Mouse (Mus musculus): Measurements from ENCODE around the gene Aes. TPM values are rescaled to one million over a fixed set of nuclear protein-coding genes. Genes with fewer than 3 reads are reported as not detected.

Aes gene
- 983 and 1,070 TPM in 2 replicates for total RNA-seq (2021)
- long read RNA-seq, transcript Aes-207 (6 exons, 1,410 nt), result minor isoform, 5 of 653 reads
- long read RNA-seq, transcript Aes-201 (7 exons, 1,411 nt), result major isoform, 476 of 653 reads
- long read RNA-seq, partial matches to known transcripts, result 4 of 653 reads
- long read RNA-seq, other reads (novel, unspliced or antisense), result 162 of 653 reads

DNA sequence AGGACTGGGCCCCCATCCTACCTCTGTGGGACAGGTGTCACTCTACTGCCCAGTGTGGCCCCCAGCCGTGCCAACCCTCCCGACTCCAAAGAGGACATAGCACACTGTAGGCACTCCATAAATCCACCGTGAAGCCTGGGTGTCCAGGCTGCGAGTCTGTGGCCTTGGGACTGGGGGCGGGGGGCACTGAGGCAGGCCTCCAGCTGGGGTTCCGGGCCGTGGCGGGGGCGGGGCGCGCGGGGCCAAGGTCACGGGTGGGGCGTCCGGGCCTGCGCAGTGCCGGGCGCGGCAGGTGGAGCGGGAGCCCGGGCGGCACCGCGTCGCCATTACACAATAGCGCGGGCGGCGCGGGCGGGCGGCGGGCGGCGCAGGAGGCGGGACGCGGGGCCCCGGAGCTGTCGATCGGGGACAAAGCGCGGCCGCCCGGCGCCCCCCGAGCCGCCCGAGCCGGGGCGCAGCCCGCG is at the start of gene Aes:
Gene Aes, plus strand, starts transcription at position 326 of the 464 bp plus-strand sequence.
- peak; percentile 97 for DNase-seq

DNA sequence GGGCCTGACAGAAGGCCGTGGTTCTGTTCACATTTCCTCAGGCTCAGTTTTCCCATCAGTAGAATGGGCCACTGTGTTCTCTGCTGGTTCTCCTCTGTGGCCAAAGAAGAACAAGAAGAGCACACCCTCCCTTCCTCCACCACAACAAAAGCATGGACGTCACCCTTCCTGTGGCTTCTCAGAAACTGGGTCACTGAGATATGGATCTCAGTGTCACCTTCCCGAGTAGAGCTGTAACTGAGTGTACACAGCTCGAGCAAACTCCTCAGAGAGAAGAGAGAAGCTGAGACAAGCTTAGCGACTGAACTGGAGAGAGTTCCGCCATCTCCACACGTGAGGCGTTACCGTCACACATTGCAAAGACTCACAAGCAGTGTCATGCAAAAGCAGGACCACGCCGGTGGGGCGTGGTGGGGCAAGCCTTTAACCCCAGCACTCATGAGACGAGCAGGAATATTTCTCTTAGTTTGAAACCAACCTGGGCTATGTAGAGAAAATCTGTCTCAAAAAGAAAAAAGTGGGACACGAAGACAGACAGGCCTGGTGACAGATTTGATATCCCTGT is 49.0 kb upstream of the Aes start:
- DNase-seq, result no peak

DNA sequence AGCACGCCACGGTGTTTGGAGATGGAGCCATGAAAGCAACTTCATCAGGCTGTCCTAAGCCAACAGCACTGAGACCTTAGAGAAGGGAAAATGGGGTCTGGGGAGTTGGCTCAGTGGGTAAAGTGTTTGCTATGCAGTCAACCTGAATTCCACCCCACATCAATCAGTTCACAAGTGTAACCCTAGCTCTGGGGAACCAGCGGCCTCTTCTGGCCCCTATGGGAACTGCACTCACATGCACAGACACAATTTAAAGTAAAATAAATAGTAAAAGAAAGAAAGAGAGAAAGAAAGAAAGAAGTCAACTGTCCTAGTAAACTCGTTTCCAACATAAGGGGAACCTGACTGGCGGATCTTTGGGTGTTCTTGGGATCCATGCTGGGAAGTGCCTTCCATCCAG is 45.5 kb upstream of the Aes start:
- DNase-seq, result no peak

DNA sequence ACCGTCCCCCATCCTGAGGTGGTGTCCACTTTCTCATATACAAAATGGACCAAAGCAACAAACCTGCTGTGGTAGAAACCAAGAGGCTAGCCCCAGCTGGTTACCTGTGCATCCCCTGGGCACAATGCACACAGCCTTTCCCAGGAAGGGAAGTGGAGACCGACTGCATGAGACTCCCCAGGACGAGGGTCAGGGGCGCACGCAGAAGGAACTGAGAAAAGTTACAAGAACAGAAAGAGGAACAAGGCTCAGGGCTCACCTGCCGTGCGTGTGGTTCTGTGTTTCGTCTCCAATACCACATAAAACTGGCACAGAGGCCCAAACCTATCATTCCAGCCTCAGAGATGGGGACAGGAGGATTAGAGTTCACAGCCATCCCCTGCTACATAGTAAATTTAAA is 42.1 kb upstream of the Aes start:
- DNase-seq, result no peak

DNA sequence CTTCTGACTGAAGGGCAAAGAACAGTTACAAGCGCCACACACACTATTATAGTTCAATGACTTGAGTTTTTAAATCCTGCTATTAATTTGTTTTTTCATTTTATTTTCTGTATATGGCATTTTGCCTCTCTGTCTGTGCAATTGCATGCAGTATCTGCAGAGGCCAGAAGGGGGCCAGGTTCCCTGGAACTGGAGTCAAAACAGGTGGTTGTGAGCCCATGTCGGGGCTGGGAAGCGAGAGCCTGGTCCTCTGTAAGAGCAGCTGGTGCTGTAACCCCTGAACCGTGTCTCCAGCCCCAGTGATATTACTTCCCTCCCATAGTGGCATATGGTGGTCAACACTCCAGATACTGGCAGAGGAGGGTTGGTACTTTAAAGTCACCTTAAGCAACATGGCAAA is 40.7 kb upstream of the Aes start:
- peak; percentile 76 for DNase-seq

DNA sequence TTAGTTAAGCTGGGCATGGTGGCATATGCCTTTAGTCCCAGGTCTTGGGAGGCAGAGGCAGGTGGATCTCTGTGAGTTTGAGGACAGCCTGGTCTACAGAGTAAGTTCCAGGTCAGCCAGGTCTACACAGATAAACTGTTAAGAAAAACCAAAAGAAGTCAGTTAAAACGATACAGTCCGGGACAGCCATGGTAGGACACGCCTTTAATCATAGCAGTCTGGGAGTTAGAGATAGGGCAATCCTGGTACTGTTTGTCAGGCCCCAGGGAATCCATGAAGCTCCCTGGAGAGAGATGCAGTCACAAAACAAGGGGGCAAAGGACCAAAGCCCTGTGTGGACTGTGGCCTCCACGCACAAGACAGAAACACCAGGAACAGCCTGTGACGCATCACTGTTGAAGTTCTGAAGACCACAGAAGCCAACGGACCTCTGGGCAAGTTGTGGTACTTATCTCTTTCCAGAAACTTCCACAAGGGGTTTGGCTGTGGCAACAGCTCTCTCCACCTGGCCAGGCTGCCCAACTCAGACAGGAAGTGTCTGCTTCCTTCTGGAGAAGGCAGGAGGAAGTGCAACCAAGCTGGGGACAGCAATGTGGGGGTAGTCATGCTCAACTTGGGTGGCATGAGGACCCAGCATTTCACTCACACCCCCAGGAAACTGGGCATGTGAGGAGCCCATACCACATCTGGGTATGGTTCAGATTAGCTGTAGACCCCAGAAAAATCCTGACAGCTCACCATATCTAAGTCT is 39.9 kb upstream of the Aes start:
- DNase-seq, result no peak

DNA sequence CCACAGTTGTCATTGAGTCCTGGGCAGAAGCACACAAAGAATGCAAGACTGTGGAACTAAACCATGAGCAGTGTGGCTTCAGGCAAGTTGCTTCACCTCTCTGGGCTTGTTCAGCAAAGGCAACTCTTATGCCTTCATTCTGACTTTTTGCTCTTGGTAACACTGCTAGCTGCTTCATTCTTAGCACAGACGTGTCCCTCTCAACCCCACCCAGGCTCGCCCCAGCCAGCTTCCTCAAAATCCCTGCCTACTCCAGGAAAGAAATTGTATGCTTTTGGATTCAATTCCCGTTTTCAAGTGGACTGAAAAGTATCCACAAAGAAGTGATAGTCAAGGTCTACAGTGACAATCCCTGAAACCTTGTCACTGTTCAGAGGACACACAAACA is 39.3 kb upstream of the Aes start:
- DNase-seq, result no peak

DNA sequence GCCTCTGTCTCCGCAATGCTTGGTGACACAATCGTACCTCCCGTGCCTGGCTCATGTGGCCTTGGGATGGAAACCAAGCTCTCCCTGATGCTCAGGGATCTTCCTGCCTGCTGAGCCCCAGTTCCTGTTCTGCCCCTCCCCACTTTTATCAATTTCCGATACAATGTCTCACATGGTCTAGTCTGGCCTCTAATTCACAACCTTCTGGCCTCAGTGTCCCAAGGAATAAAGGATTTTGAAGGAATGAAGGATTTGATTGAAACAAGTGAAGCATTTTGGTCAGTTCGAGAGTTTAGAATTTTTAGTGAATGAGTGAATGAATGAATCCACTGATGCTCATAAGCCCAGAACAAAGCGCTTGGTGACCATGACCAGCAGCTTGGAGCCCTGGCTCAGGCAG is 36.1 kb upstream of the Aes start:
- DNase-seq, result no peak

DNA sequence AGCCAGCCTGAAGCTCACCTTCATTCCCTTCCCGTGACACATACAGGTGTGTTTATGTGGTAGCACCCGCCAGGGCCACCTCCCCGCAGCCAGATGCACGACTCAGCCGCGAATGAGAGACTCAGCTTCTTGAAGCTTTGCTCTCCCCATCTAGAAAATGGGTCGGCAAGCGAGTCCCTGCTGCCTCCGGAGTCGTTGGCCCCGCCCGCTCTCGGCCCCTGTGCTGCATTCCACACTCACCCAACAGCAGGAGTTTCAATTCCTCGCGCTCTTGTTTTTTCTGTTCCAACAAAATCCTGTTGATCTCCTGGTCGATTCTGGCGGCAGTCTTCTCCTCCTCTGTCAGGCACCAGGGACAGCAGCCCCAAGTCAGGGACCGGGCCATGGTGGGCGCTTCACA is 35.7 kb upstream of the Aes start:
- no peak for DNase-seq

DNA sequence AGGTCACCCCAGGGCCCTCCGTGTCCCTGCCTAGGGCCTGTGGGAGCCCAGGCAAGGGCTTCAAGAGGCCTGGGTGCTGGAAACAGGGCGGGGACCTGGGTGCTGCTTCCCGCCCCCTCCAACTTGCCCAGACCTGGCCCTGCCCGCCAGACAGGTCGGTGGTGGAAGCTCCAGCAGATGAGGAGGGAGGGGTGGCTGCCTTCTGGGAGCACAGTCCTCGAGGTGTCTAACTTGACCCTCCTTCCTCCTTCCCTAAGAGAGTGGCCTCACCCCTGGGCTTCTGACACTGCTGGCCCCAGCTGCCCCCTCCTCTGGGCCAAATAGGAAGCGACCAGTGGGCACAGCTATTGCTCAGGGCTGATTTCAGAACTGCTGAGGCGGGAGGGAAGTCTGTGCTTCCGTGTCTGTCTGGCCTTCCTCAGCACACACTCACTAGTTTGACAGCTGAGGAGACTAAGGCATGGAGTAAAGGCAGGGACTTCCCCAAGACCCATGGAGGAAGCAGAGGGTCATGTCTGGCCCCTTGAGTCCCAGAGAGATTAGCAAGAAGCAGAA is 35.2 kb upstream of the Aes start, which contains the start of gene Gna15:
Gene Gna15, minus strand, starts transcription at position 175 of the 555 bp plus-strand sequence.
- DNase-seq, result no peak

DNA sequence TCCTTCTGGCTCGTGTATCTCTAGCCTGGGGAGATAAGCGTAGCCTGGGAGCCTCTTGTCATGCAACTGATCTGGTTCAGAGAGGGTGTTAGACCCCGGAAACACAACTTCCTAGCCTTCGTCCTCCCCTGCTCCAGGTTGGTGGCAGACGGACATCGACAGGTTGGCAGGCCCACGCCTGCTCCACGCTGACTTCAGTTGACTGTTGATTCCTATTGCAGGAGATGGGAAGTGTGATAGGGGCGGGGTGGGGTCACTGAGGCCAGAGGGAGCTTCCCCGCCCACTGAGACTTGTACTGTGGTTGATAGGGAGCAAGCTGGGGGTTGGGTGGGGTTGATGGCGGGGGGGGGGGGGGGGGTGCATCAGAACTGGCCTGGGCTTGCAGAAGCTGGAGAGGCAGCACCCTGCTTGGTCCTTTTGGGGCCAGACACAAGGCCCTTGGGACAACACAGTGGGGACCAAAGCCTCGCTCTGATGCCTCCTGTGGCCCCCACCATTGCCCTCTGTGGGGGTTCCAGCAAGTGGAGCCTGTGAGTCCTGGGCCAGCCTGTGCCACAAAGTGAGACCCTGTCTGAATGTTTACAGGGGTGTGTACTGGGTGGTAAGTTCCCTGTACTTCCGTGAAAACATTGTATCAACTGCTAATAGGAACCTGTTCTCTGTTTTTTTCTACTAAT is 34.1 kb upstream of the Aes start:
- no peak for DNase-seq

DNA sequence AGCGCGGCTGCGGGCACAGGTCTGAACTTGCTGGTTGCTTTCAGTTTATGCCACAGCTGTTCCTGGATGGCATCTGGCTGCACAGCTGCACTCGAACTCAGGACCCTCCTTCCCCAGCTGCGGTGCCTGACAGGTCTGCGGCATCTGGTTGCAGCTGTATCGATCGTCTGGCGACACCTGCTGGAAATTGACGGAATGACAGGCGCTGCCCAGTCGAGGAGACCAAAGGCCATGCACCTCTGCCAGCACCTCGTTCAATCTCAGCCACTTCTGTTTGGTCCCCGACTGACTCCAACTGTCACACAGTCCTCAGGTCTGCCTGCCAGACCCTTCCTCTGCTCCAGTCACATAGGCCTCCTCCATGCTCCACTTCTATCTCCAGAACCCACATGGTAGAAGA is 32.5 kb upstream of the Aes start:
- peak; percentile 83 for DNase-seq

DNA sequence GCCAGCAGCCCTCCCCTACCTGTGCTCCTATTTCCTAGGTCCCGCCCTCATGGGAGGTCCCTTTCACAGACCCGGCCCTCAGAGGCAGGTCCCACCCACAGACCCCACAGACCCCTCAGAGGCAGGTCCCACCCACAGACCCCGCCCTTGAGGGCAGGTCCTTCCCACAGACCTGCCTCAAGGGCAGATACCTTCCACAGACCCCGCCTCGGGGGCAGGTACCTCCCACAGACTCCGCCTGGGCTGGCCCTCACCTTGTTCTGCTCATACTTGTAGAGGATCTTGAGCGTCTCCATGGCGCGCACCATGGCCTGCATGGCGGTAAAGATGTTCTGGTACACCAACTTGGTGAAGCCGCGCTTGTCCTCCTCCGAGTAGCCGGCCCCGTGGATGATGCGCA is 24.5 kb upstream of the Aes start:
- no peak for DNase-seq

DNA sequence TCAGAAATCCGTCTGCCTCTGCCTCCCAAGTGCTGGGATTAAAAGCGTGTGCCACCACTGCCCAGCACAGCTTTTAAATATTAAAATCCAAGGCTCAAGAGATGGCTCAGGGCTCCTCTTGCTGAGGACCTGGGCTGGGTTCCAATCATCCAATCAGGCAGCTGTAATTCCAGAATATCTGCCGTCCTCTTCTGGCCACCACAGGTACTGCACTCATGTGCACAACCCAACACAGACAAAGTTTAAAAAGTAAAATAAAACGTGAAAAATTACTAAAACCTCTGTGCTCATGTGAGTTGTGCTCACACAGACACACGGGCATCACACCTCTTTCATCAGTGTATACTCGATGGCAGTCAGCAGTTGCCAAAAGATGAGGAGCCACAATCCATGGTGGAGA is 22.6 kb upstream of the Aes start:
- no peak for DNase-seq

DNA sequence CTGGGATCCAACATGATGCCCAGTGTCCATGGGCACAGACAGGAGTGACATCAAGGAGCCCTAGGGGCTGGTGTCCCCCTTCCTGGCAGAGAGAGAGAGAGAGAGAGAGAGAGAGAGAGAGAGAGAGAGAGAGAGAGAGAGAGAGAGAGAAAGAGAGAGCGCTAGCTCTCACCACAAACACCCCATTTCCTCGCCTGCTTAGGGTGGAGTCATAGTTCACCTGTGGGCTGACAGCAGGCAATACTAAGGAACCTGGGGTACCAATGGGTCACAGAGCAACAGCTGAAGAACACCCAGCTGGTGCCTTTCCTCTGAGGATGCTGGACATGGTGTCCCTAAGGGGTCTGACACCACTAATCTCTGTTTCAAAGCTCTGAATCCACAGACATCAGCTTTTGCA is 21.9 kb upstream of the Aes start:
- no peak for DNase-seq

DNA sequence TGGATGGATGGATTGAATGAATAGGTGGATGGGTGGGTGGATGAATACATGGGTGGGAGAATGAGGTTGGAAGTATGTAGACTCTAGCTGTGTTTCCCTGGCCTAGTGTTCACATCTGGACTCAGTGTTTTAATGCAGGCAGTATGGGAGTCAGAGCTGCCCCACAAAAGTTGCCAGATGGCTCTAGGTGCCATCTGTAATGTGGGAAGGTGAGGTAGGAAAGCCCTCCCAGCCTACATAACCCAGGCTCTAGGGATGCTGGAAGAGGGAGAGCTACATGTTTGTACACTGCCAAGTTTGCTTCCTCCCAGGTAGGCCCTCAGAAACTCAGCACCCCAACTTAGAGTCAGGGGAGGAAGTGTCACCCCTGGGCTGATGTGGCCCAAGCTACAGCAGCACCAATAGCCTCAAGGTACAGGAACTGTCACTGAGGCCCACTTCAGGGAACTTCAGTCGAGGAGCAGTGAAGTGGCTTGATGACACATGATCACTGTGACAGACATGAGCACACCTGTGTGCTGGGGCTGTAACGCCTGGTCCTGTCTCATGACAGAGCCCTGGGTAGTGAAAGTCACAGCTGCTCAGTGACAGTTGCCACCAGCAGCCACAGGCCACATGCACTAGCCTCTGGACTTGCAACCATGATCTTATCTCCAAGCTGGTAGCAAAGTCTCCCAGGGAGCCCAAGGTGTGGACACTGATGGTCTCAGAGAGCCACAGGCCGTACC is 20.8 kb upstream of the Aes start:
- no peak for DNase-seq

DNA sequence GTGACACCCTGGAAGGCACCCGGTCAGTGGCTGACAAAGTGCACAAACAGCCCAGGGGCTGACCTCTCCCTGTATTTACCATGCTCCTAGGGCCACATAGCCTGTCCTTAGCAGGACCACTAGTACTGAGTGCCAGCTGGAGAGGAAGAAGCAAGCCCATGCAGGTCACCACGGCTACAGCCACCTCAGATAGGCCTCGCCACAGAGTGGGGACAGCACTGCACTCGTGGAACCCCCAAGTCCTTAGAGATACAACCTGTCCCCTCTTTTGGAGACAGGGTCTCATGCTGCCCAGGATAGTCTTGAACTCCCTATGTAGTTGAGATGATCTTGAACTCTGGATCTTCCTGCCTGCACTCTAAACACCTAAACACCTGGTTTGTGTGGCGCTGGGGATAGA is 17.9 kb upstream of the Aes start:
- DNase-seq, result no peak

DNA sequence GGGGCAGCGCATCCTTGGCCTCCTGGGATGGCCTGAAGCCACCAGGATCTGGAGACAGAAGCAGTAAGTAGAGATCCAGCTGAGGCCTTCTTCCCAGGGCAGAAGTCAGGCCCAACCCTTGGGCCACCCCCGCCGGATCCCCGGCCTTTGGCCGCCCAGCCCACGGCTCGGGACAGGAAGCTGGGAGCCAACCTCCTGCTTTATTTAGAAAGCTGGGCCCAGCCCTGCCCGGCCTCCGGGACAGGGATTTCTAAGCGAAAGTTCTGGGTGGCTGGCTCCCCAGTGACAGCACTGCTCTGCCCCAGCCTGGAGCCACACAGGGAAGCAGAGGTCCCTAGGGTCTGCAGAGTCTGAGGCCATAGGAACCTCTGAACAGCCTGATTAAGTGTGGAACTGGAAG is 17.5 kb upstream of the Aes start:
- peak; percentile 59 for DNase-seq

DNA sequence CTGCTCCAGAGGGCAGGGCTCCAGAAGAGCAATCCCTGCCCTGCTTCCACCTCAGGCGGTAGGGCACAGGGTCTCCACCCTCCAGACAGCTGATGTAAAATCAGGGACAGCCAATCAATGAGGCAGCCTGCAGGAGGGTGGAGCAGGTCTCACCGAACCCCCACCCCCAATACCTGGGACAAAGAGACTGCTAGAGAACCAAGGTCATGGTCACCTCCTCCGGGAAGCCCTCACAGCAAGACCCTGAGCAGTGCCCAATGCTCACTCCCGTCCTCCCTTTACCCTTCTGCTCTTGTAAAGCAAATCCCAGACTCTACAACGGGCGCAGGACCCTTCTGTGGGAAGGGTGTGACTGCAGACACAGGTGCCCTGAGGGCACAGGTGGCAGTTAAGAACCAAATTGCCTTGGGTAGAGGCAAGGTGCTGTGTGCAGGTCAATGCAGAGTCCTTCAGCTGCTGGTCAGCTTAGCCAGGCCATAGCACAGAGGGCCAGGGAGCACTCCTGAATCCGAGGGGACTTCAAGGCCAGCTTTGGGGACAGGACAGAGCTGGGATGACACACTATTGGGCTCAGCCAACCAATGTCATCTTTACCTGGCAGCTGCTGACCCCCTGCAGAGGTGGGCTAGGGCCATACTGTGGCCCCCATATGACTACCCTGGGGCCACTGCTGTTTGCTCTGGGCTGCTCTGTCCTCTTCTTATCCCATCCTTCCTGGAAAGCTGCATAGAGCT is 16.4 kb upstream of the Aes start:
- no peak for DNase-seq

DNA sequence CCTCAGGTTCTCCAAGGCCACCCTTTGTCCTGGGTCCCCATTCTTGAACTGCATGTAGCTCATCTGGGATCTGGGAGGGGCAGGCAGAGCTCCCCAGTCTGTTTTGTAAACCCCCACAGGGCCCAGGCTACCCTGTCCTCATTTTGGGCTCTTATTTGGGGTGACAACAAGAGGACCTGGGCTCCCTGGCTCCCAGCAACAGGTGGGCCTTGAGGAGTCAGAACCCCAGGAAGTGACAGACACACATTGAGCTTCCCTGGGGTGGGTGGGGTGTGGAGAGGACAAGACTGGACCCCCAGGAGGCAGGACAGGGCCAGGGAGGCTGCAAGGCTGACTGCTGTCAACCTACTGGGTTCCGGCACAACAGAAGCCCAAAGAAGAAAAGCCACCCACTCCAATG is 15.7 kb upstream of the Aes start:
- no peak for DNase-seq

Measured in adrenal gland, postnatal 25 days (tissue).